Mouse (Mus musculus) heart, embryonic 16.5 days (tissue): ENCODE data around the gene Slc6a13. TPM values are rescaled to one million over a fixed set of nuclear protein-coding genes. Genes with fewer than 3 reads are reported as not detected.
A peak's percentile ranks its signal among the peaks of the same experiment; 100 is the strongest.

Experiments used
- ATAC-seq: fragments of 200-750 bp; cut with Nextera tagmentation; replicated peaks from 2 replicates; pipeline ENCODE4 v1.8.0; 2017; ENCODE audit warnings: moderate number of reproducible peaks; ENCODE audit not compliant: insufficient read depth, low FRiP score; ENCODE audit errors: extremely low read depth
- H3K27ac ChIP-seq: fragments of 300-500 bp; sonication (generic); 2 replicates; pipeline ENCODE4 v1.5.1; 2014; ENCODE audit warnings: mild to moderate bottlenecking, low read length, control low read depth, moderate library complexity
- H3K27me3 ChIP-seq: fragments of 300-500 bp; sonication (generic); 2 replicates; pipeline ENCODE4 v1.6.1; 2014; ENCODE audit warnings: low read length, mixed read lengths; ENCODE audit not compliant: control insufficient read depth, insufficient read depth
- H3K36me3 ChIP-seq: fragments of 300-500 bp; sonication (generic); 2 replicates; pipeline ENCODE4 v1.6.1; 2014; ENCODE audit not compliant: control insufficient read depth, insufficient read depth
- H3K4me1 ChIP-seq: fragments of 300-500 bp; sonication (generic); 2 replicates; pipeline ENCODE4 v1.6.1; 2014; ENCODE audit warnings: low read length, mixed read lengths; ENCODE audit not compliant: control insufficient read depth, insufficient read depth
- H3K4me2 ChIP-seq: fragments of 300-500 bp; sonication (generic); 2 replicates; pipeline ENCODE4 v1.6.1; 2014; ENCODE audit warnings: low read depth, mild to moderate bottlenecking, control low read depth, low read length
- H3K4me3 ChIP-seq: fragments of 300-500 bp; sonication (generic); 2 replicates; pipeline ENCODE4 v1.5.1; 2014; ENCODE audit warnings: mild to moderate bottlenecking, control low read depth, low read length
- H3K9ac ChIP-seq: fragments of 300-500 bp; sonication (generic); 2 replicates; pipeline ENCODE4 v1.6.1; 2014; ENCODE audit warnings: low read length, control low read depth
- H3K9me3 ChIP-seq: fragments of 300-500 bp; sonication (generic); replicated peaks from 2 replicates; pipeline ENCODE4 v1.6.1; 2016; ENCODE audit warnings: low read length; ENCODE audit not compliant: control insufficient read depth
- WGBS: fragments of 180-500 bp; shearing (Covaris S2); extraction: QIAGEN DNeasy Blood & Tissue Kit; methylation state at CpG from one replicate; pipeline ENCODE4 v1.1.7; 2014; 5-methylcytosine and 5-hydroxymethylcytosine counted together
- polyA plus RNA-seq: library from polyadenylated mRNA; unstranded; fragments of >200 nt; fragmentation: Nextera tagmentation; extraction: Ambion mirVana; gene quantifications from 2 replicates; pipeline ENCODE4 v1.2.1, GENCODE M21; 2015

The Slc6a13 gene
- 5.0 and 5.4 TPM in 2 replicates for polyA plus RNA-seq

DNA sequence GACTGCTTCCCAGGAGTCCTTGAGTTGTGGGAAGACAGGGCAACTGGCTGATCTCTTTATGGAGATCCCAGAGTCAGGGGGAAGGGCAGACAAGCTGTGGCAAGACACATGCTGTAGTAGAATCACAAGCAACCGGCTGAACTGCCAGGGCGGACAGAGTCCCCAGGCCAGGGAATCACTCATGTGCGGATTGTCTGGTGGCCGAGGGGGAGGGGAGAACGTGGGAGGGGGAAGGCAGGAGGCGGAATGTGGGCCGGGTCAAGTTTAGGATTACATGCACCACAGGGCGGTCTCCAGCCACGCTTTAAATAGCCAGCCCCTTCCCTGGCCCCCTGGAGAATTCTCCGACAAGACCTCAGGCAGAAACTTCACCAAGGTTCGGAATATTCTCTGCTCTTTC lies at the start of gene Slc6a13:
TSS of gene Slc6a13 (plus strand) at position 274 of the 400 bp plus-strand sequence.
- peaks cover 10% of the 10 kb centered on the region for H3K4me1 ChIP-seq
- peak; percentile 90 for ATAC-seq
- H3K27me3 ChIP-seq = no peaks in the 10 kb centered on the region; the same call in 1 of the 2 replicates
- peak within 1 kb of the TSS; percentile 62 for H3K4me2 ChIP-seq
- no peaks in the 10 kb centered on the region for H3K36me3 ChIP-seq
- H3K27ac ChIP-seq = peak within 1 kb of the TSS; percentile 26; the same call in 1 of the 2 replicates
- 0 out of 2 replicates have a peak within 1 kb of the TSS, but pooled peaks have one; percentile 47 for H3K9ac ChIP-seq
- no peaks in the 10 kb centered on the region for H3K9me3 ChIP-seq
- H3K4me3 ChIP-seq = peak within 1 kb of the TSS; percentile 39
- 4% methylated on average over 11 of the region's 11 CpGs for WGBS

DNA sequence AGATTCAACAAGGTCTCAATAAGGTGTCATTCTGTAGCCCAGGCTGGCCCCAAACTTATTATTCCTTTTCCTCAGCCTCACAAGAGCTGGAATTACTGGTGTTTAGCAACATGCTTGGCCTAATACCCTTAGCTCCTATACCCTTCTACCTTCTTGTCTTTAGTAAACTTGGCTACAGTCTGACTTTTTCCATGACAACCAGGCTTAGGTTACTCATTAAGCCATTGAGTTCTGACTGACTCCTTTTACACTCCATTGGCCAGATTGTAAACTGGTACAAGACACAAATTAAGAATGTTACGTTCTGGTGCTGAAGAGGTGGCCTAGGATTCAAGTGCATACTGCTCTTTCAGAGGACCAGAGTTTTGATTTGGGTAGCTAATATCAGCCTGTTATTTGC lies 49.6 kb upstream of the Slc6a13 start:
- Histone ChIP-seq H3K27ac (no peak overlapping the region), H3K4me2 (no peak overlapping the region), H3K27me3 (no peaks in the 10 kb centered on the region), H3K4me1 (no peaks in the 10 kb centered on the region), H3K9ac (no peak overlapping the region), H3K9me3 (no peaks in the 10 kb centered on the region), H3K4me3 (no peak overlapping the region), H3K36me3 (no peaks in the 10 kb centered on the region)
- ATAC-seq = no peak
- 86% methylated on average over 1 of the region's 1 CpGs for WGBS

DNA sequence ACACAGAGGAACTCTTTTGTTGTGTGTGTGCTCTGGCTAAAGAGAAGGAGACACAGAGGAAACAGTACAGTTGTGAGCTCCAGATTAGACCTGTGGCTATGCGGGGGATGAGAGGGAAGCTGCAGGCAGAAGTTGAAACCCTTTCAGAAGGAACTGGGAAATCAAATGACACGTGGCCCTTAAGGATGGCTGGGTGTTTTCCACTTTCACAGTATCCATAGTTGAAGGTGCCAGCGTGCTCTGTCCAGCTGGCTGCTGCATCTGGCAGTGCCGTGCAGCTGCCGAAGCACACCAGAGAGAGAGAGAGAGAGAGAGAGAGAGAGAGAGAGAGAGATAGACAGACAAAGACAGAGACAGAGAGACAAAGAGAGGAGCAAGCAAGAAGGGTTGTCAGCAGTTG lies 48.8 kb upstream of the Slc6a13 start:
- no peak overlapping the region for H3K9ac ChIP-seq
- no peaks in the 10 kb centered on the region for H3K36me3 ChIP-seq
- H3K27me3 ChIP-seq = no peaks in the 10 kb centered on the region
- H3K4me1 ChIP-seq = no peaks in the 10 kb centered on the region
- no peak overlapping the region for H3K27ac ChIP-seq
- no peak for ATAC-seq
- H3K4me2 ChIP-seq = no peak overlapping the region
- 47% methylated on average over 5 of the region's 5 CpGs for WGBS
- no peaks in the 10 kb centered on the region for H3K9me3 ChIP-seq
- H3K4me3 ChIP-seq = no peak overlapping the region

DNA sequence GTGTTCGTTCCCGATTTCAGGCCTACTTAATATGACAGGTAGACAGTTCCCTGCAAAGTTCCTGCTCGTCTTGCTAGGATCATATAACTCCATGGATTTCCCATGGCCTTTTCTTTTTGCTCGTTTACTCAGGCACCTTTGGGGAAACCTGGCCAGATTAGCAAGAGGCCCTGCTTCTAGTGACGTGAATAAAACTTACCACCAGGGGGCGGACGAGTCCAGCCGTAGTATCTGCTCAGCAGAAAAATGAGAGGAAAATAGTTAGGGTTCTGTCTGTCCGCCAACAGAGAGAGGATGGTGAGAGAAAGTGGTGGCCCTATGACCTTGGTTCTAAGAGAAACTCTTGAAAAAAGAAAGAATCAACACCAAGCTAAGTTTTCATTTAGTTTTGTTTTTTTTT lies 39.5 kb upstream of the Slc6a13 start:
- H3K27ac ChIP-seq = no peak overlapping the region
- peaks cover 4% of the 10 kb centered on the region for H3K9me3 ChIP-seq
- no peak overlapping the region for H3K9ac ChIP-seq
- no peak overlapping the region for H3K4me3 ChIP-seq
- ATAC-seq = peak; percentile 37; the same call in 1 of the 2 replicates
- no peak overlapping the region for H3K4me2 ChIP-seq
- H3K4me1 ChIP-seq = no peaks in the 10 kb centered on the region
- 23% methylated on average over 9 of the region's 9 CpGs for WGBS
- H3K36me3 ChIP-seq = no peaks in the 10 kb centered on the region
- H3K27me3 ChIP-seq = no peaks in the 10 kb centered on the region

DNA sequence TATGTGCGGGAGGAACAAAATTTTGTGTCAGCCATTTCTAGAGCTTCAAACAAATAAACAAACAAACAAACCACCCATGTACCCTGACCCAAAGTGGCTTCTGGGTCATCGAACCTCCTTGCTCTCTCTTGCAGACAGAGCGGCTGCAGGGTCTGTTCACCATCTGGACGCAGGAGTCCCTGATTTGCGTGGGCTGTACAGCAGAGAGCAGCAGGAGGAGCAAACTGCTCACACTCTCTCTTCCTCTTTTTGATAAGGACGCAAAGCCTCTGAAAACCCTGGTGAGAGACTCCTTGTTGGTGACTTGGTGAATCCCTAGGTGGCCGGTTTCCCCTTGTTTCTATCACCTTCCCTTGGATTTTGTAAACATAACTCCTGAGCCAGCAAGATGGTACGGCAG lies 38.8 kb upstream of the Slc6a13 start:
- H3K9me3 ChIP-seq = peaks cover 4% of the 10 kb centered on the region
- H3K36me3 ChIP-seq = no peaks in the 10 kb centered on the region
- no peaks in the 10 kb centered on the region for H3K27me3 ChIP-seq
- 64% methylated on average over 8 of the region's 8 CpGs for WGBS
- no peak overlapping the region for H3K9ac ChIP-seq
- H3K4me1 ChIP-seq = no peaks in the 10 kb centered on the region
- H3K4me2 ChIP-seq = no peak overlapping the region
- no peak overlapping the region for H3K27ac ChIP-seq
- no peak for ATAC-seq
- H3K4me3 ChIP-seq = no peak overlapping the region

DNA sequence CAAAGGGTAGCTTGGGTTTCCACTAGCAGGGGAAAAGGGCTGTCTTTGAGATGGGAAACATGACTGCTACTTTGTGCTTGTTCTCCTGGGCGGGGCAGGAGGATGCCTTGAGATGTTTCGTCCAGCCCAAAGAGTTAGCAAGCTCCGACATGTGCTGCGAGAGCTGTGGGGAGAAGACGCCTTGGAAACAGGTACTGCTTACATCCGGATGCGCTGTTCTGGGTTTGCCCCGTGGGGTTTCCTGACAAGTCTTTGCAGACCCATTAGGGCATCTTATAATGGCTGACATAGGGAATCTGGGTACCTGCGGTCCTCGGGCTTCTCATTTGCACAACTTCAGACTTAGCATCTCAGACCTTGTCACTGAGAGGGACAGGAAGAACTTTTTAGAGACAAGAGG lies 38.0 kb upstream of the Slc6a13 start:
- no peaks in the 10 kb centered on the region for H3K27me3 ChIP-seq
- no peak overlapping the region for H3K27ac ChIP-seq
- no peaks in the 10 kb centered on the region for H3K4me1 ChIP-seq
- H3K9ac ChIP-seq = no peak overlapping the region
- no peak for ATAC-seq
- H3K36me3 ChIP-seq = no peaks in the 10 kb centered on the region
- H3K9me3 ChIP-seq = peaks cover 4% of the 10 kb centered on the region
- WGBS = 87% methylated on average over 10 of the region's 10 CpGs
- H3K4me2 ChIP-seq = no peak overlapping the region
- H3K4me3 ChIP-seq = no peak overlapping the region

DNA sequence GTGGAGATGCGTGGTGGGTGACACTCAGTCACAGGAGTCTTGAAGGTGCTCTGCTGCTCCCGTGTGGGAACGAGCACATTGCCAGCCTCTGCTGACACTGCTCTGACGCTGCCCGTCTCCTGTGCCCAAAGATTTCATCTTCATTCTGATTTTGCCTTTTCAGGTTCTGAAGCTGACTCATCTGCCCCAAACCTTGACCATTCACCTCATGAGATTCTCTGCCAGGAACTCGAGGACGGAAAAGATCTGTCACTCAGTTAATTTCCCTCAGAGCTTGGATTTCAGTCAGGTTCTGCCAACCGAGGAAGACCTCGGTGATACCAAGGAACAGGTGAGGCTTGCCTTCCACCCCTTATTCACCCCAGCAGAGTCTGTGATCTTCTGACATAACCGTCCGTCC lies 37.5 kb upstream of the Slc6a13 start:
- Histone ChIP-seq H3K27me3 (no peaks in the 10 kb centered on the region), H3K9me3 (peaks cover 3% of the 10 kb centered on the region), H3K4me1 (no peaks in the 10 kb centered on the region), H3K27ac (no peak overlapping the region), H3K4me2 (no peak overlapping the region), H3K9ac (no peak overlapping the region), H3K4me3 (no peak overlapping the region), H3K36me3 (no peaks in the 10 kb centered on the region)
- WGBS = 84% methylated on average over 11 of the region's 11 CpGs
- no peak for ATAC-seq

DNA sequence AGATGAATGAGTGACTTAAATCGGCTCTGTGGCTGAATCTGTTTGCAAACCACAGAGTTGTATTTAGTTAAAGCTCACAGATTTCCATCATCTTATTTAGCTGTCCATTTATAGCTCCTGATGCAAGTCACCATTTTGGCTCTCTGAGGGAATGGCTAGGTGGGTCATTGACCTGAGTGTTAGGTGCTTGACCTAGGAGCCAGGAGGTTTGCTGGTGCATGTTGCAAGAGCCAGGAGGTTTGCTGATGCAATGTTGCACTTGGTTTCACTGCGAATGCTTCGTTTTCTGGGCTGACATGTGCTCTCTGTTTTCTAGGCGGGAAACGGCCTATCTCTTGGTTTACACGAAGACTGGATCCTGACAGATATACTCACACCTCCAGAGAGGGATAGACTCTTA lies 29.9 kb upstream of the Slc6a13 start:
- WGBS = 76% methylated on average over 6 of the region's 6 CpGs
- Histone ChIP-seq H3K4me2 (no peak overlapping the region), H3K9ac (no peak overlapping the region), H3K27me3 (no peaks in the 10 kb centered on the region), H3K4me1 (no peaks in the 10 kb centered on the region; the same call in 1 of the 2 replicates), H3K4me3 (no peak overlapping the region), H3K36me3 (no peaks in the 10 kb centered on the region), H3K9me3 (no peaks in the 10 kb centered on the region), H3K27ac (no peak overlapping the region)
- ATAC-seq = no peak

DNA sequence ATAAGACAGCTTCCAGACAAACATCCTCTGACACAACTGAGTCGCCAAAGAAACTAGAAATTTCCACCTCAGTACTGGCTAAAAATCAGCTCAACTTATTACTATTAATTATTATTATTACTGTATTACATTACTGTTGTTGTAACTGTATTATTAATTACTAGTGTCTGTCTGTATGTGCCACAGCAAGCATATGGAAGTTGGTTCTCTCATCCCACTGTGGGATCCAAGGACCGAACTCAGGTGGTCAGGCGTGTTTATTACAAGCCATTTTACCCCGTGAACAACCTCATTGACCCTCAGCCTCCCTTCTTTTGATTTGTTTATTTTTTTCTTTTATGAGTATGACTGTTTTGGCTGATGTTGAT lies 28.3 kb upstream of the Slc6a13 start:
- no peak overlapping the region for H3K27ac ChIP-seq
- peak overlapping the region; percentile 78 for H3K4me2 ChIP-seq
- H3K27me3 ChIP-seq = no peaks in the 10 kb centered on the region
- no peaks in the 10 kb centered on the region for H3K9me3 ChIP-seq
- 11% methylated on average over 4 of the region's 4 CpGs for WGBS
- H3K4me1 ChIP-seq = no peaks in the 10 kb centered on the region; the same call in 1 of the 2 replicates
- H3K36me3 ChIP-seq = no peaks in the 10 kb centered on the region
- no peak overlapping the region for H3K9ac ChIP-seq
- H3K4me3 ChIP-seq = no peak overlapping the region
- ATAC-seq = no peak
